Comparison of ENCODE assay signal across 24 mouse cellular contexts in genomic region chr4:46961403-46961802, GRCm38 (mm10). TPM values are rescaled to one million over a fixed set of nuclear protein-coding genes. Genes with fewer than 3 reads are reported as not detected.
DNase-seq lines count a peak whose midpoint lies in the region; ATAC-seq lines count a peak whose summit lies in the region.
"Had no signal": no experiment of that assay in that cellular context is flagged by ENCODE, and none has a peak within 500 bp of the region (broad histone marks: within the 10 kb centered on the region; RNA-seq: fewer than 3 reads in every experiment).

No protein-coding gene starts in this region.

- H3K4me3 ChIP-seq in neural tube, embryonic 13.5 days, result no peak overlapping the region
- H3K4me3 ChIP-seq in neural tube, embryonic 14.5 days (ENCODE audit: low read depth, low read length), result no peak overlapping the region
- H3K4me3 ChIP-seq in neural tube, embryonic 15.5 days (replicated peaks), result no peak overlapping the region

- H3K36me3 ChIP-seq in neural tube, embryonic 13.5 days, result no peaks in the 10 kb centered on the region
- H3K36me3 ChIP-seq in neural tube, embryonic 14.5 days (ENCODE audit: control insufficient read depth, insufficient read depth, low read length), result no peaks in the 10 kb centered on the region
- no peaks in the 10 kb centered on the region for H3K36me3 ChIP-seq in neural tube, embryonic 15.5 days
- H3K36me3 ChIP-seq: G1E had no signal

- DNase-seq in cerebellum, postnatal 10 days, result peak; percentile 53 to 61
- no peak for DNase-seq in cerebellum, adult 9-10 months
- no peak for DNase-seq in neural tube, embryonic 10.5 days (ENCODE audit: extremely low spot score, low spot score)
- peak; percentile 29 for DNase-seq in yolk sac, embryonic 10.5 days (ENCODE audit: low spot score)
- DNase-seq in layer of hippocampus, postnatal 36 days, result no peak
- DNase-seq: adrenal gland, adult 2 months; adrenal gland, adult 8-10 months; adrenal gland, postnatal 10 days; adrenal gland, postnatal 14 days; adrenal gland, postnatal 25 days; adrenal gland, postnatal 36 days; B cell, adult 2 months; cerebellum, adult 11 months; cerebellum, adult 11-12 months had no signal

- no peak overlapping the region for H3K27ac ChIP-seq in neural tube, embryonic 13.5 days (replicated peaks)
- no peak overlapping the region for H3K27ac ChIP-seq in neural tube, embryonic 14.5 days (ENCODE audit: low read depth, low read length)
- H3K27ac ChIP-seq in neural tube, embryonic 15.5 days (replicated peaks), result no peak overlapping the region

- no peaks in the 10 kb centered on the region for H3K27me3 ChIP-seq in neural tube, embryonic 13.5 days
- H3K27me3 ChIP-seq in neural tube, embryonic 14.5 days (ENCODE audit: control insufficient read depth, insufficient read depth, low read length), result no peaks in the 10 kb centered on the region
- no peaks in the 10 kb centered on the region for H3K27me3 ChIP-seq in neural tube, embryonic 15.5 days (replicated peaks)

- no peaks in the 10 kb centered on the region for H3K4me1 ChIP-seq in neural tube, embryonic 13.5 days (replicated peaks)
- no peaks in the 10 kb centered on the region for H3K4me1 ChIP-seq in neural tube, embryonic 14.5 days (ENCODE audit: control insufficient read depth, insufficient read depth, low read length)
- 0 out of 2 replicates have a peak, but pooled peaks cover 6% of the 10 kb centered on the region for H3K4me1 ChIP-seq in neural tube, embryonic 15.5 days

- 0 out of 2 replicates have a peak, but pooled peaks cover 3% of the 10 kb centered on the region for H3K9me3 ChIP-seq in neural tube, embryonic 13.5 days
- no peaks in the 10 kb centered on the region for H3K9me3 ChIP-seq in neural tube, embryonic 14.5 days (ENCODE audit: control insufficient read depth, low read length)
- no peaks in the 10 kb centered on the region for H3K9me3 ChIP-seq in neural tube, embryonic 15.5 days (replicated peaks)

- H3K9ac ChIP-seq in neural tube, embryonic 13.5 days, result no peak overlapping the region
- H3K9ac ChIP-seq in neural tube, embryonic 14.5 days (replicated peaks; ENCODE audit: low read depth, low read length), result no peak overlapping the region
- no peak overlapping the region for H3K9ac ChIP-seq in neural tube, embryonic 15.5 days (replicated peaks)

- no peak overlapping the region for H3K4me2 ChIP-seq in neural tube, embryonic 13.5 days
- H3K4me2 ChIP-seq in neural tube, embryonic 14.5 days (ENCODE audit: low read depth, low read length), result no peak overlapping the region
- H3K4me2 ChIP-seq in neural tube, embryonic 15.5 days, result no peak overlapping the region

- ATAC-seq in neural tube, embryonic 13.5 days (ENCODE audit: low read depth), result peak; percentile 21; the same call in 1 of the 2 replicates
- peak; percentile 52 for ATAC-seq in neural tube, embryonic 14.5 days (ENCODE audit: low read depth)
- no peak for ATAC-seq in neural tube, embryonic 15.5 days (ENCODE audit: low FRiP score)
- ATAC-seq: activated CD4-positive, CD25-positive, alpha-beta regulatory T cell, adult 4 months; CD4-positive, CD25-positive, alpha-beta regulatory T cell, adult 4 months; Patski had no signal

- WGBS in neural tube, embryonic 13.5 days, result 83% methylated on average over 2 of the region's 2 CpGs
- 20% methylated on average over 1 of the region's 2 CpGs for WGBS in neural tube, embryonic 14.5 days
- WGBS in neural tube, embryonic 15.5 days, result 91% methylated on average over 2 of the region's 2 CpGs

RNA-seq across cellular contexts. Expression of gene Gabbr2, which starts 30.3 kb away (rescaled TPM):
- 4.3 and 5.0 TPM in 2 replicates for polyA plus RNA-seq in neural tube, embryonic 13.5 days (2015; fragmentation: Nextera tagmentation; extraction: Ambion mirVana)
- 12.2 and 16.4 TPM in 2 replicates for polyA plus RNA-seq in neural tube, embryonic 14.5 days (2014; fragmentation: Nextera tagmentation; extraction: Ambion mirVana)
- polyA plus RNA-seq in neural tube, embryonic 15.5 days (2015; fragmentation: Nextera tagmentation; extraction: Ambion mirVana), result 9.2 and 12.5 TPM in 2 replicates
- 100 to 1,000 TPM; 205 to 211 TPM for total RNA-seq in layer of hippocampus, postnatal 36 days (2021)
- total RNA-seq: CH12.LX, MEL had no signal
- polyA plus RNA-seq: C2C12, G1E, Patski had no signal

Comparison
In these comparisons a context has a peak if more than half of its experiments do, and no peak if none do; other contexts are left out.
1. DNase-seq: peak in cerebellum, postnatal 10 days (2 of 2) and yolk sac, embryonic 10.5 days (single experiment); none in cerebellum, adult 9-10 months (single experiment), neural tube, embryonic 10.5 days (single experiment) and layer of hippocampus, postnatal 36 days (0 of 2).